8 mouse cellular contexts compared by ENCODE assay signal in genomic region chr10:19939282-19939705, GRCm38 (mm10). TPM values are rescaled to one million over a fixed set of nuclear protein-coding genes. Genes with fewer than 3 reads are reported as not detected.
DNase-seq lines count a peak whose midpoint lies in the region; ATAC-seq and TF ChIP-seq lines count a peak whose summit lies in the region.

No protein-coding gene starts in this region.

- peak in 1 of 2 experiments; percentile 57 for DNase-seq in heart, adult 2 months
- DNase-seq in heart, postnatal 36 days: no peak
- DNase-seq in liver, embryonic 11.5 days (ENCODE audit: low spot score): no peak
- no peak for DNase-seq in layer of hippocampus, postnatal 36 days
- no peak for DNase-seq in cerebellum, adult 9-11 months

- H3K9me3 ChIP-seq in liver, embryonic 11.5 days (ENCODE audit: control insufficient read depth, low read length): no peaks in the 10 kb centered on the region
- H3K9me3 ChIP-seq in stomach, embryonic 16.5 days (replicated peaks; ENCODE audit: control insufficient read depth, low read length): no peaks in the 10 kb centered on the region

- intact Hi-C loops in heart, adult 2 months (cut with DNase I): no loop called here
- intact Hi-C loops in heart, postnatal 36 days (cut with DNase I): loop anchor here (10.0 kb wide), 1 partner anchor 66 kb away; no protein-coding TSS in a partner anchor

- no peak for TF ChIP-seq POLR2A in heart, adult 2 months (IDR thresholded peaks at IDR 0.05; ENCODE audit: insufficient read depth, low read depth, low read length)
- no peak for TF ChIP-seq POLR2A in bone marrow macrophage, adult 2 months (IDR thresholded peaks at IDR 0.05; ENCODE audit: borderline replicate concordance, low read depth, low read length)

- 0 out of 2 replicates have a peak, but pooled peaks have one; percentile 41 for TF ChIP-seq EP300 in heart, adult 2 months (IDR thresholded peaks at IDR 0.05; ENCODE audit: insufficient read depth, low read depth, low read length)

- no peak for ATAC-seq in liver, embryonic 11.5 days (replicated peaks; ENCODE audit: low FRiP score)
- ATAC-seq in stomach, embryonic 16.5 days (ENCODE audit: insufficient read depth, low FRiP score): no peak
- ATAC-seq in frontal cortex, adult (ENCODE audit: low TSS enrichment): no peak

- 35% methylated on average over 8 of the region's 8 CpGs for WGBS in heart, adult 2 months
- WGBS in liver, embryonic 11.5 days: 39% methylated on average over 8 of the region's 8 CpGs
- WGBS in stomach, embryonic 16.5 days: 49% methylated on average over 8 of the region's 8 CpGs

- H3K79me2 ChIP-seq in heart, adult 2 months (replicated peaks; ENCODE audit: control insufficient read depth, insufficient read depth, low read length): 0 out of 2 replicates have a peak, but pooled peaks cover 2% of the 10 kb centered on the region

- no peak overlapping the region for H3K4me3 ChIP-seq in heart, adult 2 months
- H3K4me3 ChIP-seq in bone marrow macrophage, adult 2 months (ENCODE audit: insufficient read depth, low read length): peak overlapping the region; percentile 45
- no peak overlapping the region for H3K4me3 ChIP-seq in liver, embryonic 11.5 days (ENCODE audit: low read depth, low read length)
- no peak overlapping the region for H3K4me3 ChIP-seq in stomach, embryonic 16.5 days (replicated peaks; ENCODE audit: low read length)

- H3K27ac ChIP-seq in heart, adult 2 months: peak overlapping the region; percentile 86
- H3K27ac ChIP-seq in bone marrow macrophage, adult 2 months (ENCODE audit: insufficient read depth, low read depth, low read length): peak overlapping the region; percentile 93
- H3K27ac ChIP-seq in liver, embryonic 11.5 days (ENCODE audit: low read depth, low read length): no peak overlapping the region
- peak overlapping the region; percentile 3; the same call in 1 of the 2 replicates for H3K27ac ChIP-seq in stomach, embryonic 16.5 days (ENCODE audit: low read length)

- H3K4me2 ChIP-seq in liver, embryonic 11.5 days: peak overlapping the region; percentile 26
- no peak overlapping the region for H3K4me2 ChIP-seq in stomach, embryonic 16.5 days (ENCODE audit: low read depth, low read length)

- peaks cover 17% of the 10 kb centered on the region; the same call in 1 of the 2 replicates for H3K36me3 ChIP-seq in heart, adult 2 months (ENCODE audit: control insufficient read depth, insufficient read depth, low read length)
- H3K36me3 ChIP-seq in liver, embryonic 11.5 days (ENCODE audit: control insufficient read depth, insufficient read depth, low read length): no peaks in the 10 kb centered on the region
- no peaks in the 10 kb centered on the region for H3K36me3 ChIP-seq in stomach, embryonic 16.5 days (ENCODE audit: control insufficient read depth, insufficient read depth, low read length)

- no peak overlapping the region for H3K9ac ChIP-seq in heart, adult 2 months (ENCODE audit: low read depth, low read length)
- H3K9ac ChIP-seq in liver, embryonic 11.5 days (ENCODE audit: low read depth, low read length): no peak overlapping the region
- no peak overlapping the region for H3K9ac ChIP-seq in stomach, embryonic 16.5 days (ENCODE audit: low read length)

- TF ChIP-seq CTCF in heart, adult 2 months (IDR thresholded peaks at IDR 0.05): no peak
- no peak for TF ChIP-seq CTCF in bone marrow macrophage, adult 2 months (IDR thresholded peaks at IDR 0.05; ENCODE audit: low read depth, low read length)

- peaks cover 29% of the 10 kb centered on the region for H3K4me1 ChIP-seq in heart, adult 2 months (ENCODE audit: control insufficient read depth, insufficient read depth, low read length)
- peaks cover 48% of the 10 kb centered on the region for H3K4me1 ChIP-seq in bone marrow macrophage, adult 2 months (ENCODE audit: control insufficient read depth, insufficient read depth, low read length)
- H3K4me1 ChIP-seq in liver, embryonic 11.5 days (replicated peaks; ENCODE audit: control insufficient read depth, insufficient read depth, low read length): peaks cover 5% of the 10 kb centered on the region
- peaks cover 15% of the 10 kb centered on the region; the same call in 1 of the 2 replicates for H3K4me1 ChIP-seq in stomach, embryonic 16.5 days (ENCODE audit: control insufficient read depth, insufficient read depth, low read length)

- no peaks in the 10 kb centered on the region for H3K27me3 ChIP-seq in heart, adult 2 months (ENCODE audit: control insufficient read depth, insufficient read depth, low read length)
- no peaks in the 10 kb centered on the region for H3K27me3 ChIP-seq in liver, embryonic 11.5 days (replicated peaks; ENCODE audit: control insufficient read depth, insufficient read depth, low read length)
- H3K27me3 ChIP-seq in stomach, embryonic 16.5 days (ENCODE audit: control insufficient read depth, insufficient read depth, low read length): no peaks in the 10 kb centered on the region

RNA-seq across cellular contexts. Expression of gene Map3k5, which starts 5.0 kb away (rescaled TPM):
- total RNA-seq in heart, adult 2 months (2021): 10 to 100 TPM; 42.6 to 45.3 TPM
- 7.6 and 11.9 TPM in 2 replicates for polyA plus RNA-seq in heart, adult 2 months (2012; rRNA removed)
- total RNA-seq in heart, postnatal 36 days (2021): 10 to 100 TPM; 43.4 to 43.5 TPM
- 21.5 and 22.0 TPM in 2 replicates for polyA plus RNA-seq in bone marrow macrophage, adult 2 months (2012; ENCODE audit: insufficient read depth, insufficient read length, missing spikeins)
- 1.2 and 1.8 TPM in 2 replicates for polyA plus RNA-seq in liver, embryonic 11.5 days (2014; fragmentation: Nextera tagmentation; extraction: Ambion mirVana)
- 2.6 and 2.7 TPM in 2 replicates for polyA plus RNA-seq in stomach, embryonic 16.5 days (2015; fragmentation: Nextera tagmentation; extraction: Ambion mirVana)
- 10 to 100 TPM; 29.2 to 31.0 TPM for total RNA-seq in layer of hippocampus, postnatal 36 days (2021)

RNA-seq across cellular contexts. Expression of gene Pex7, which starts 31.8 kb away (rescaled TPM):
- total RNA-seq in heart, adult 2 months (2021): 10 to 100 TPM; 32.5 to 32.8 TPM
- polyA plus RNA-seq in heart, adult 2 months (2012; rRNA removed): 37.6 and 59.0 TPM in 2 replicates
- total RNA-seq in heart, postnatal 36 days (2021): 10 to 100 TPM; 27.4 to 35.1 TPM
- 27.6 TPM in 2 replicates for polyA plus RNA-seq in bone marrow macrophage, adult 2 months (2012; ENCODE audit: insufficient read depth, insufficient read length, missing spikeins)
- 40.8 and 43.8 TPM in 2 replicates for polyA plus RNA-seq in liver, embryonic 11.5 days (2014; fragmentation: Nextera tagmentation; extraction: Ambion mirVana)
- polyA plus RNA-seq in stomach, embryonic 16.5 days (2015; fragmentation: Nextera tagmentation; extraction: Ambion mirVana): 41.3 and 42.7 TPM in 2 replicates
- total RNA-seq in layer of hippocampus, postnatal 36 days (2021): 10 to 100 TPM; 21.7 to 22.9 TPM
